In the genomic region with DNA sequence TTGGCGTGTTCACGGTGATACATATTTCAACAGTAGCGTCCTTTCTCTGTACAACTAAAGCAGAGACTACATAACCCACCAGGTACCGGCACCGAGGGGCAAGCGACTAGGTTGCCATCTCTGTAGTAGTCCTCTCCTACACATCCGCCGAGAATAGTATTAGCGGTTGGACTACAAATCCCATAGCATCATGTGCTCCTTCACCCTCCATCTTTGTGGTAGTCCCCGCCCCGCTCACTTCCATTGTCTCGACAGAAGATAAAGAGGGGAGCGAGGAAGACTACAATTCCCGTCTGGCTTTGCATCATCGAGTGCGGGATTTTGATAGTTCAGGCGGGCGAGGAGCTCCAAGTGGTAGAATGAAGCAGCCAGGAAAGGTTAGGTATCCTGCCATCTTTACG, we compare ENCODE assay signal across 8 mouse cellular contexts. TPM values are rescaled to one million over a fixed set of nuclear protein-coding genes. Genes with fewer than 3 reads are reported as not detected.
DNase-seq lines count a peak whose midpoint lies in the region; ATAC-seq lines count a peak whose summit lies in the region.

No protein-coding gene starts in this region.

- DNase-seq in ZHBTc4 (ENCODE audit: low read depth, low spot score), result peak; percentile 98
- peak; percentile 72 to 83 for DNase-seq in cerebellum, postnatal 4 days (ENCODE audit: low spot score in 2 of 2)
- peak; percentile 96 for DNase-seq in gastrocnemius, adult 18-20 months (ENCODE audit: low spot score)
- peak; percentile 89 to 94 for DNase-seq in left cerebral cortex, adult 18-20 months (ENCODE audit: low spot score in 2 of 2)
- DNase-seq in right cerebral cortex, adult 18-20 months, result peak; percentile 97
- DNase-seq in urinary bladder, postnatal 25 days (ENCODE audit: low spot score), result peak; percentile 71

- no peaks in the 10 kb centered on the region for H3K27me3 ChIP-seq in hindbrain, embryonic 16.5 days (replicated peaks; ENCODE audit: control insufficient read depth, insufficient read depth, low read length)

- H3K9me3 ChIP-seq in hindbrain, embryonic 16.5 days (ENCODE audit: control insufficient read depth, low read length), result no peaks in the 10 kb centered on the region

- no peaks in the 10 kb centered on the region for H3K79me2 ChIP-seq in macrophage (ENCODE audit: inconsistent target)

- peaks cover 16% of the 10 kb centered on the region for H3K4me1 ChIP-seq in hindbrain, embryonic 16.5 days (ENCODE audit: control insufficient read depth, insufficient read depth, low read depth, low read length)

- H3K27ac ChIP-seq in hindbrain, embryonic 16.5 days (ENCODE audit: low read depth, low read length), result peak overlapping the region; percentile 85
- H3K27ac ChIP-seq in macrophage, result peak overlapping the region; percentile 77

- peak overlapping the region; percentile 54 for H3K9ac ChIP-seq in hindbrain, embryonic 16.5 days (ENCODE audit: low read depth, low read length)

- peaks cover 10% of the 10 kb centered on the region for H3K36me3 ChIP-seq in hindbrain, embryonic 16.5 days (ENCODE audit: control insufficient read depth, insufficient read depth, low read length)
- H3K36me3 ChIP-seq in macrophage (ENCODE audit: inconsistent target), result peaks cover 6% of the 10 kb centered on the region; the same call in 1 of the 2 replicates

- H3K4me3 ChIP-seq in hindbrain, embryonic 16.5 days (ENCODE audit: low read length), result peak overlapping the region; percentile 90
- peak overlapping the region; percentile 77 for H3K4me3 ChIP-seq in macrophage (ENCODE audit: inconsistent target)

- peak overlapping the region; percentile 59 for H3K4me2 ChIP-seq in hindbrain, embryonic 16.5 days (ENCODE audit: low read length)

- WGBS in hindbrain, embryonic 16.5 days, result under 1% methylated on average over 19 of the region's 19 CpGs
- whole genome bisulfite sequencing in macrophage (ENCODE audit: missing documents), result 0% methylated on average over 19 of the region's 19 CpGs

- ATAC-seq in hindbrain, embryonic 16.5 days, result peak; percentile 88

RNA-seq across cellular contexts. Expression of a gene that starts 0.9 kb away (rescaled TPM):
- total RNA-seq in gastrocnemius, adult 18-20 months (2021), result 1 to 10 TPM; 1.4 to 1.7 TPM
- polyA plus RNA-seq in hindbrain, embryonic 16.5 days (2015; fragmentation: Nextera tagmentation; extraction: Ambion mirVana), result 6.8 TPM in 2 replicates
- total RNA-seq in left cerebral cortex, adult 18-20 months (2021), result 10 to 100 TPM; 68.8 to 74.6 TPM
- 10 to 100 TPM; 16.6 to 56.4 (median 42.0) TPM for total RNA-seq in macrophage (2018; cell fraction: chromatin; rRNA removed)
- total RNA-seq in macrophage (2018; cell fraction: cytosol; rRNA removed), result 10 to 100 TPM in 15 of 26 experiments, 1 to 10 TPM in 11; 6.9 to 16.6 (median 11.3) TPM
- 10 to 100 TPM; 12.2 to 39.3 (median 27.5) TPM for total RNA-seq in macrophage (2018; cell fraction: nucleus; rRNA removed)
- polyA plus RNA-seq in macrophage (2018), result 4.9 to 11.8 TPM (median 5.8 TPM) in 3 replicates

RNA-seq across cellular contexts. Expression of a gene that starts 13.3 kb away (rescaled TPM):
- total RNA-seq in gastrocnemius, adult 18-20 months (2021), result not detected
- 0.15 and 0.20 TPM in 2 replicates for polyA plus RNA-seq in hindbrain, embryonic 16.5 days (2015; fragmentation: Nextera tagmentation; extraction: Ambion mirVana)
- not detected for total RNA-seq in left cerebral cortex, adult 18-20 months (2021)
- not detected for total RNA-seq in macrophage (2018; cell fraction: chromatin; rRNA removed)
- total RNA-seq in macrophage (2018; cell fraction: cytosol; rRNA removed), result under 1 TPM in 1 of 26 experiments, not detected in 25; 0.05 TPM
- not detected for total RNA-seq in macrophage (2018; cell fraction: nucleus; rRNA removed)
- not detected in 3 replicates for polyA plus RNA-seq in macrophage (2018)

RNA-seq across cellular contexts. Expression of a gene that starts 24.4 kb away (rescaled TPM):
- total RNA-seq in gastrocnemius, adult 18-20 months (2021), result 10 to 100 TPM; 11.4 TPM
- polyA plus RNA-seq in hindbrain, embryonic 16.5 days (2015; fragmentation: Nextera tagmentation; extraction: Ambion mirVana), result 10.4 and 11.3 TPM in 2 replicates
- 10 to 100 TPM; 16.8 to 20.5 TPM for total RNA-seq in left cerebral cortex, adult 18-20 months (2021)
- 10 to 100 TPM in 13 of 26 experiments, 1 to 10 TPM in 13; 5.6 to 18.7 (median 9.6) TPM for total RNA-seq in macrophage (2018; cell fraction: chromatin; rRNA removed)
- total RNA-seq in macrophage (2018; cell fraction: cytosol; rRNA removed), result 10 to 100 TPM; 20.7 to 47.9 (median 36.3) TPM
- total RNA-seq in macrophage (2018; cell fraction: nucleus; rRNA removed), result 10 to 100 TPM in 25 of 26 experiments, 1 to 10 TPM in 1; 10.0 to 33.8 (median 19.3) TPM
- 31.3 to 38.6 TPM (median 33.4 TPM) in 3 replicates for polyA plus RNA-seq in macrophage (2018)

RNA-seq across cellular contexts. Expression of a gene that starts 31.2 kb away (rescaled TPM):
- total RNA-seq in gastrocnemius, adult 18-20 months (2021), result 10 to 100 TPM; 16.2 to 17.6 TPM
- 12.8 and 14.6 TPM in 2 replicates for polyA plus RNA-seq in hindbrain, embryonic 16.5 days (2015; fragmentation: Nextera tagmentation; extraction: Ambion mirVana)
- 10 to 100 TPM; 41.1 to 44.7 TPM for total RNA-seq in left cerebral cortex, adult 18-20 months (2021)
- 10 to 100 TPM; 26.9 to 77.9 (median 54.2) TPM for total RNA-seq in macrophage (2018; cell fraction: chromatin; rRNA removed)
- total RNA-seq in macrophage (2018; cell fraction: cytosol; rRNA removed), result 10 to 100 TPM in 24 of 26 experiments, 1 to 10 TPM in 2; 9.5 to 20.2 (median 15.4) TPM
- total RNA-seq in macrophage (2018; cell fraction: nucleus; rRNA removed), result 10 to 100 TPM; 18.5 to 54.6 (median 32.5) TPM
- 11.6 to 14.1 TPM (median 12.7 TPM) in 3 replicates for polyA plus RNA-seq in macrophage (2018)

RNA-seq across cellular contexts. Expression of a gene that starts 32.7 kb away (rescaled TPM):
- total RNA-seq in gastrocnemius, adult 18-20 months (2021), result 10 to 100 TPM; 17.3 to 17.5 TPM
- 3.4 and 4.9 TPM in 2 replicates for polyA plus RNA-seq in hindbrain, embryonic 16.5 days (2015; fragmentation: Nextera tagmentation; extraction: Ambion mirVana)
- 1 to 10 TPM; 2.7 to 4.4 TPM for total RNA-seq in left cerebral cortex, adult 18-20 months (2021)
- 1 to 10 TPM in 1 of 26 experiments, not detected in 25; 1.4 TPM for total RNA-seq in macrophage (2018; cell fraction: chromatin; rRNA removed)
- total RNA-seq in macrophage (2018; cell fraction: cytosol; rRNA removed), result under 1 TPM in 1 of 26 experiments, not detected in 25; 0.13 TPM
- not detected for total RNA-seq in macrophage (2018; cell fraction: nucleus; rRNA removed)
- polyA plus RNA-seq in macrophage (2018), result not detected in 3 replicates

Comparison
In these comparisons a context has a peak if more than half of its experiments do, and no peak if none do; other contexts are left out.
1. Peak in every context shown above with its lines: DNase-seq, ATAC-seq, H3K4me3 ChIP-seq and H3K27ac ChIP-seq.
2. RNA of a gene that starts 0.9 kb away (total RNA-seq): 68.8 to 74.6 TPM in left cerebral cortex, adult 18-20 months; 1.4 to 1.7 TPM in gastrocnemius, adult 18-20 months; every median in the first group is over 10 times any median in the second.